Mouse (Mus musculus) lung, postnatal 14 days (tissue): Measurements from ENCODE around the gene Adamts16.

Source experiments
- DNase-seq: peaks from one replicate; pipeline ENCODE4 v3.0.0; 2021

Adamts16 gene

DNA sequence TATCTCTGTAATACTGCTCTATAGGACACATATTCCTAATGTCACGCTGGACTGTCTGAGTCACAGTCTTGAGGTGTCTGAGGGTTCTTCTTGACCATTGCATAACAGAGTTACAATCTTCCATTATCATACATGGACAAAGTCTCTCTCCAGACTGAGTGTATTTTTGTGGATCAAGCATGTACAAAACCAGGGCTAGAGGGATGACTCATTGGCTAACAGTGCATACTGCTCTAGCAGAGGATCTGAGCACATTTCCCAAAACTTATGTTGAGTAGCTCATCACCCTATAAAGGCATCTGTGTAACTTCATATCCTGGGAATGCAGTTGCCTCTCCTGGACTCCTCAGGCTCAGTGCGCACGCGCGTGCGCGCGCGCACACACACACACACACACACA lies 81.4 kb downstream of the Adamts16 start:
- DNase-seq: no peak

DNA sequence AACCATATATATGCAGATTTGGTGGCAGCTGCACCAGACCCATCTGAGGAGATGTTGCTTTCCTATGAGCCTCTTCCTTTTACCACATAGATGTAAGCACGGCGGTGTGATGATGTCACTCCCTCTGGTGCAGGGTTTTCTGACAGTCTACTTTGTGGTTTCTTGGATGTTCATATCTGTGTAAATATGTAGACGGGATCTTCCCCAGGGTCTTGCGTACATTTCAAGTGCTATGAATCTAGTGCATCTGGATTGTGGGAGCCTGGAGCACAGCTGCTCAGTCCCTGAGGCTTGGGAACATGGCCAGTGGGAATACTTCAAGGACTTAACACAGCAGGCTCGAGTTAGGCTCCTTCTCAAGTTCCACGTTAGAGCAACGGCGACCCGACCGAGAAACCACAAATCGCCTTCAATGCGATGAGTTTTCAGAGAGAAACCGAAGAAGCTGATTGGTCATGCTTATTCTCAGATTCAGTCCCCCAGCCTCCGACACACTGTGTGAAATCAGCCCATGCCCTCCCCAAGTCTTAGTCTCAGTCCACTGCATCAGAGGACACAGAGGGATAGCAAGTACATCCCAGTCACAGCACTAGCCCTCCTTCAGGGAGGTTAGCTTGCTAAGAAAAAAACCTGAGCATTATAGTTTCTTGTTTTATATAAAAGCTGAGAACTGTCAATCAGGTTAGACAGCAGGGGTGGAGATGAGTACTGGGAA lies 95.2 kb downstream of the Adamts16 start:
- DNase-seq: no peak

DNA sequence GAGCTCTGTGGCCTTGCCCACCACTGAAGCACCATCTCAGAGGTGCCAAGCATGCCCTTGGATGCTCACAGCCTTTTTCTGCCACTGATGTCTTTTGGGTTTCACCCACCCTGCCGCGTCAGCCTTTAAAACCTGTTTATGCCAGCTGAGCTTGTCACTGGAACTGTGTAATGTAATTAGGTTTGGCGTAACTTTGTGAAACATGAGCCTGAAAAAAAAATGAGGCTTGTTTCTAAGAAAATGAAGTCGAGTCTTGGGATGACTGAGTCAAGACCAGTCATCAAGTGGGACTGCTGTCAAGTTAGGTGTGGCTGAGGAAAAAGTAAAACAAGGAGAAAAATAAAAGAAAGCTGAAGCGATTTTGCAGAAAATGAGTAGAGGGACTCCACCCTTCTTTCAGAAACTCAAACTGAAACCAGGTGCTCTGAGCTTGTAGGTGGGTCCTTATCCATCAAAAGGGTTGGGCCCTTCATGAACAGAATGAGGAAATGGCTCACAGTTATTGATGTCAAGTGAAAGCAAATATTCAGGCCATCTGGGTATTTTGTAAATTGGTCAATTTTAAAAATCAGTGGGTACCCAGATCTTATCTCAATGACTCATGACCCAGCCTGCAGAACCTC lies 97.1 kb downstream of the Adamts16 start:
- DNase-seq: no peak

DNA sequence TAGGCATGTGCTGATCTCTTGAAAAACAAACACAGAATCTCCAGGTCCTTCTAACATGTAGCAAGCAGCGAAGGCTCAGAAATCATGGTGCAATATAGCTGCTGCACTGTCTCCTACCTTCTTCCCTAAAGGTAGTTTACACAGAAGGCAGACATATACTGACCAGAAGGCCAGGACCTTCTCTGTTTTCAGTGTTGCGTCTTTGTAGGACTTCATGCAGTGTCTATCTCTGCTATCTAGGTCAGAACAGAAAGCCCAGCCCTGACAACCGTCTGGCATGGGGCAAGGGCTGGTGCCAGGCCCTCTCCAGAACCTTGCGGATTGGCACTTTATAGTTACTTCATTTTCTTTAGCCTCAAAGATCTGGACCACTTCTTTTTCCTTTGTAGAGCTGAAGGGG lies 98.9 kb downstream of the Adamts16 start:
- no peak for DNase-seq

DNA sequence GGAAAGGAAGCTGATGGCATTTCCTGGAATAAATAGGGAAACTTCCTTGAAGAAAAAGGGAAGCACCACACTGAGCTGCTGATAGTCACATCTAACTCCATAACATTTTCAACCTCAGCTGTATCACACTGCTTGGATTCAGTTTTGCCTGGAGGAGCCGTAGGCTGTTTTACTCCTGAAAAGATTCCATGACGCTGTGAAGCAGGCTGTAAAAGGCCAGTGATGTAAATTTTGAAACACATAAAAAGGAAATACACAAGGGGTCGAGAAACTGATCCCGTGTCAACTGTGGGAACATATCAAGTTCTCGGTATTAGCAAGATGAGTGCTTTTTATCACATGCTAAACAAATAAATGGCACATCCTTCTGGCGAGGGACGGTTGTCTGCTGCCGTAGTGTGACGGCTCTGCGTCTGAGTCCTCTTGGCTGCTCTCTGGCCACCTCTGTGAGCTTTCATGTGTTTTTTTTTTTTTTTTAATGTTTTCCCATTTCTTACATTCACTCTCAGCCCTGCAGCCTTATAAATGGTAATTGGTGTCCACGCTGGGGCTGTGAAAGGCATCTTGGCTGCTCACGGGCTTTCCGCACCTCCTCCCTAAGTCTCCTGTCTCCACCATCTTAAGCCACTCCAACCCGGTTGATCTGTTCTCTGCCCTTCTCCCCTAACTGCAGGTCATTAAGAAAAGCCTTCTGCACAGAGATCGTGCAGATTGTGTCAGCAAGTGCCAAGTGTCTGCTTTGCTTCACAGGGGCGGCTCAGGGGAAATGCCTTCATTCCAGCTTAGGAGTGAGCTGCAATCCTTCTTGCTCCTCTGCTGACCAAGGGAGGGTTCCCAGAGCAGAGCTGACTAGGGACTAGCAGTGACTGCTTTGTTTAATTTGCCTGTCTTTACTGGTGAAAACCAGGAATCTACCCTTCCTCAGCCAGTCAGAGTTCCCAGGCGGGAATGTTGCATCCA lies 101.0 kb downstream of the Adamts16 start:
- DNase-seq: no peak

DNA sequence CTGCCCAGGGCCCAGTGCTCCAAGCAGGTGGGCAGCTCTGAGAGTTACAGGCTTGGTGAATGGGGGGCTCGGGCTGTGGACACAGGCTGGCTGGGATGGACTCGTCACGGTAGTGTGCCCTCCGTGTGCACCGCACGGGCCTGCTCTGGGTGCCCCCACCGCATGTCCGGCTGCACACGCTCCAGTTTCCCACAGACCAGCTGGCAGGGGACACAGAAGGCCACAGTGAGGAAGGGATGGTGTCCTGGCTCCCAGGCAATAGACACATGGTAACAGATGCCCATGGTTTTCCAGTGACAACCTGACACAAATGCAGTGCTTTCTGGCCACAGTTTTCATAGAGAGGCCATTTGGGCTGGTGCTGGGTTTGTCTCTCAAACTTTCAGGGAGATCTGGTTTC lies 102.8 kb downstream of the Adamts16 start:
- no peak for DNase-seq

DNA sequence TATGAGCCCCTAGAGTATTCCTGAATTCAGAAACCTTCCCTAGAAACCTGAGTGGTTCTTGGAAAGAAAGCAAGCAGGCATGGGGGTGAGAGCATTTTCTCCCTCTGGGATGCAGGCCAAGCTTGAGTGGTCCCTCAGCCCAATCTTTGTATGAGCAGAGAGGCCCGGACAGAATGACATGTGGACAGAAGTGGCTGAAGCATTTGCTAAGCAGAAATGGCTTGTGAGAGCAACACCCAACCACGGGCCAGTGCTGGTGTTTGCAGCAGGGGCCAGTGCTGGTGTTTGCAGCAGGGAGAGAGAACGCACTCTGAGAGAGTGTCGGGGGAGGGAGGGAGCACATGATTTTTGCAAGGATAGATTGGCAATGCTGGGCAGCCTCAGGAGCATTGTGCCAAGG lies 105.2 kb downstream of the Adamts16 start:
- DNase-seq: no peak

DNA sequence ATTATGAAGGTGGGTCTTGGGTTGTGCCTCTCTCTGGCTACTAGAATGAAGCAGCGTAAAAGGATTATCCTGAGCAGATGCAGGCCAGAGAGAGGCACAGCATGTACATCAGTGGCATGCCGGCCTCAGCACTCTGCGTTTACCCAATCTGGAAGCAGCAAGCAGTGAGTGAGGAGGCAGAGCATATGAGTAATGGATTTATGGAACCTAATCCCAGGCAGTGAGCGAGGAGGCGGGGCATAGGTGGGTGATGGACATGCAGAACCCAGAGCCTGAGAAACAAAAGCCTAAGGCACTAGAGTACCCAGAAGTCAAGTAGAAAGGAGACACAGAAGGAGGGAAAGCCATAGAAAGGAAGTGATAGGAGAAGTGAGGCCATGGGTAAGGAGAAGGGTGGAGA lies 107.0 kb downstream of the Adamts16 start:
- no peak for DNase-seq

DNA sequence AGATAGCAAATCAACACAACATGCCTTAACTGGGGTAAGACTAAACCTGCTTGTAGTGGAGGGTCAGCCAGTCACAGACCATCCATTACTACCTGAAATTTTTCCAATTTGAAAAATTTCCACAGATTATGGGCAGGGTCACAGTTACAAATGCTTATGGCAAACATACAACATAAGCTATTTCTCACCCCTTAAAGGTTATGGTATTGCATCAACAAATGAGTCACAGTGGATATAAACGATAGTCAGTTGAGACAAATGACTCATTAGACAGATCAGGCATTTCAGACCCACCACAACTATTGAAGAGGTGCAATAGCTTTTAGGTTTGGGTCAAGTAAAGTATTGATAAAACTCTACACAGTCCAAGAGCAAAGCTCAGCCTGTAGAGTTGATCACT lies 107.7 kb downstream of the Adamts16 start:
- DNase-seq: no peak

DNA sequence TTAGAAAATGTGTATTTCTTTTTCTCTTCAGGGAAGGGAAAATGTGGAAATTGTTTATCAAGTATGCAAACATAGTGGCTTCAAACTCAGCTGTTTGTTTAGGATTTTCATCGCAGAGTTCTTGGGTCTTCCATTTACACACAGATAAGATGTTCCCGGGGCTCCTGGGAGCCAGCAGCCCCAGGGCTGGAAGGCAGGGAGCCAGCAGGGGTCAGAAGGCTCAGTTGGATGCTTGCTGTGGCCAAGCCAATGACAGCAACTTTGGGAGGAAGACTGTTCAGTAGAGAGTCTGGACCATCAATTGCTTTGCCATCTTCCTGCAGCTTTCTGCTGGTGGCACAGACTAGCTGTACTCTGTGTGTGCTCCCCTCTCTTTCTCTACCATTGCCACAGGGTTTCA lies 108.4 kb downstream of the Adamts16 start:
- no peak for DNase-seq

DNA sequence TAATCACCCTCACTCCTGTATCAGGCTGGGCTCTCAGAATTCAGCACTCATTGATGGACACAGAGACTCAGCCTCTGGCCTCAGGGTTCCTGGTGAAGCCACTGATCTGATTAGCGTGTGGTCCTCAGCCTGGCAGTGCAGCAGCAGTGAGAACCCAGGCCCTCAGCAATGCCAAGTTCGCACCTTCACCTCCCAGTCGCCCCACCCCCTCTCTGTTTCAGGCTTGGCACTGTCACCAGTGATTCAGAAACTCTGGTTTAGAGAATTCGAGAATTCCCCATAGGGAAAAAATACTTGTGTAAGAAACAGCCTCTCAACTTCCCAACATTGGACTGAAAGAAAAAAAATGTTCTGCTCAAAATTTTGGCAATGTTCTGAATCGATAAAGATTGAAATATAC lies 108.8 kb downstream of the Adamts16 start:
- DNase-seq: no peak

DNA sequence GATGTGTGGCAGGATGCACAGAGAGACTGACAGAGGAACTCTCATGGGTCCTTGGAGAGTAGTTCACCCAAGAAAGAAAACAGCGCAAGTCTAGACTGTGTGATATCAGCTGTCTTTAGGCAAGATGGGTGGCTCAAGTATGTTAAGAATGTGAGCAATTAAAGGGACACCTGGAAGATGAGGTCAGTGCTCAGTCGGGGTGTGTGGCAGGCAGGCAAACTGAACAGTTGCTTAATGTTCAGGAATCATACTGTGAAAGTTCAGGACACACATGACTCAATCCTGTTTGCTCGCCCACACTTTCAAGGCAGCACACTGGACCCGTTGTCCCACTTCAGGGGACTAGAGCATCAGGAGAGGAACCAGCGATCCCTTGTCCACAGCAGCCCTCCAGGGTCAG lies 110.3 kb downstream of the Adamts16 start:
- DNase-seq: no peak

DNA sequence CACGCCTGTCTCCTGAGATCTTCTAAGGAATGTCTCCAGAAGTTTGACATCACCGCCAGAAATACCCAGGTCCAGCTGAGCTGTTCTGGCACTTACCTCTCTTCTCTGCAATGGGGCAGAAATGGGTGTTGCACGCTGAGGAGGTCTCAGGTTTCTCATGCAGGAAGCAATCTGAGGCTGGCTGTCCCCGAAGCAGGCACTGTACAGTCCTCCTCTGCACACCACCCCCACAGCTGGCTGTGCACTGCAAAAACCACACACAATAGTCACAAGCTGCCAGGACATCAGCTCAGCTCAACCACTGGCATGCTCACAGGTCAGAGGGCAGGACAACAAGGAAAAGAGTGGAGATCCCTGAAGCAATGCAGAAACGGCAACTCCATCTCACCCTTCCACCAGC lies 111.6 kb downstream of the Adamts16 start:
- no peak for DNase-seq

DNA sequence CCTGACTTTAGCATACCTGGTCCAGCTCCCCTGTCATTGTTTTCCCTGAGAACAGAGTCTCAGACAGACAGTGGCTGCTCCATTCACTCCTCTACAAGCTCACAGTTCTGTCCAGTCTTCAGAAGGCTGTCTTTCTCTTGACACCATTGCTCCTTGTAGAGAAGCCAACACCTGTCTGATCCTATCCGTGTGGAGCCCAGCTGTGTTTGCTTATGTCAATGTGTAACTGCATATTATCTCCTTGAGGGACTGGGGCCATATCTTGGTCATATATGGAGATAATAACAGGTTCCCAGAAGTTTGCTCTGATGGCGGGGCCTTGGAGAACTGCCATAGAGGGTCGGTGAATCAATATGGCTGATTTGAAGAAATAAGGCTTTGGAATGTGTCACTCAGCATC lies 115.4 kb downstream of the Adamts16 start:
- DNase-seq: no peak

DNA sequence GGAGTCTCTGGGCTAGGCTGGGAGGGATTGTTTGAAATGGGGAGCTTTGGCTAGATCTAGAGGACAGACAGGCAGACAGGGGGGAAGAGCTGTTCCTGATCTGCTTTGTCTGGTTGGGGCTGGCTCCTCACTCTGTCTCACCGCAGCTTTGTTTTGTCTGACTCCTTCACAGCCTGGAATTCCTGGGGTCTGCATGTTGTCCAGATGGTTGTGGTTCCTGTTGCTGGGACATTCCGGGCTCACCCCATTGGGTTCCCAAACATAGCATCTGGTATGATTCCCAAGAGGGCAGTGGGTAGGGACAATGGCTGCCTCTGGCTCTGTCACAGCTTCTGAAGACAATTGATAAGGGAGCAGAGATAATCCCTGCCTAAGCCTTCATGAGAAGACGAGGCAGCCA lies 117.0 kb downstream of the Adamts16 start:
- DNase-seq: no peak

DNA sequence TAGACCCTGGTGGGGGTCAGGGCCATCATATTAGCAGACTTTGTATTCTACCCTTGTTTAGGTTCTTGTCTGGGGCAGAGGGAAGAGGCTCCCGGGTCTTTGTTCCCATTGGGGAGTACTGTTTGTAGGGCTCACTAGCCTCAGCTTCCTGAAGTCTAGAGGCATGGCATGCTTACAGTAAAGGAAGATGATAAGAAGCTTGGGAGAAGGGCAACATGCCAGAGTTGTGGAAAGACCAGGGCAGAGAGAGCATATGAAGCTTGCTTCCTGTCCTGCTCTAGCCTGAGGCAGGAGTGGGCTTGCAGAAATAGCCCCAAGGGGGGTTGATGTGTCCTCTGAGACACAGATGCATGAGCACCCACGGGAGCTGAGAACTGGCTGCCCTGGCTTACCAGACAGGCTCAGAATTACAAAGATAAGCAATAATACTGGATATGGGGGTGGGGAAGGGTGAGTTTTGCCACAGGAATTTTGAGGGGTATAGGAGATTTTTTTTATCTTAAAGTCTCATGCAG lies 117.4 kb downstream of the Adamts16 start:
- DNase-seq: peak; percentile 10

DNA sequence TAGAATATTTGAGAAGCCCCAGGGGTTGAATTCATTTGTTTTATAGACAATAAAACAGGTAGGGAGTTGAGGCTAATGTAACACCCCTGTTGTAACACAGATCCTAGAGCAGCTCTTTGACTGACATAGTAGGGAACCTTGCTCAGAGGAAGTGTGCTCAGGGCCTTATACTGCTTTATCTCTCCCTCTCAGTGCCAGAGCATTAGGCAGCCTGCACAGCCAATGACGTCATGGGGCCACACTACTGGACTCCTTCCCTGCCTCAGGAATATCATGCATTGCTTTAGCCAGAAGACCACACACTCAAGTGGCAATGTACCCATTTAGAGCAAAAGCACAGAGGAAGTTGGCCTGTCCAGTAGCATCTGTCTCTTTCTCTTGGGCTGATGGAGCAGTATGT lies 121.6 kb downstream of the Adamts16 start:
- DNase-seq: no peak

DNA sequence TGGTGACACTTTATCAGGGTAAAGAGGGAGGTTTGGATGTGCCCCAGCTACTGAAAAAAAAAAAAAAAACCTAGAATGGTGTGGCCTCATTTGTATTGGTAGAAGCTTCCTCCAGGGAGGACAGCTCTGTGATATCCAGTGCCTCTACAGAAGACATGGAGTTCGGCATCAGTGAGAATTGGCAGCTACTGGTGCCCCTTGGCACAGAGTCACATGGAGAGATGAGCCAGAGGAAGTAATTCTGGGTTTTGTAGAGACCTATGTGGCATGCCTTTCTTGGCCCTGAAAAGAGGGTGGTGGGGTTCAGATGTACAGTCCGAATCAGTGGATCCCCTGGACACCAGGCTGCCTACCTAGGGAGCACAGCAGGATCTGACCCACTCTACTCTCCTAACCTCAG lies 122.8 kb downstream of the Adamts16 start:
- DNase-seq: no peak

DNA sequence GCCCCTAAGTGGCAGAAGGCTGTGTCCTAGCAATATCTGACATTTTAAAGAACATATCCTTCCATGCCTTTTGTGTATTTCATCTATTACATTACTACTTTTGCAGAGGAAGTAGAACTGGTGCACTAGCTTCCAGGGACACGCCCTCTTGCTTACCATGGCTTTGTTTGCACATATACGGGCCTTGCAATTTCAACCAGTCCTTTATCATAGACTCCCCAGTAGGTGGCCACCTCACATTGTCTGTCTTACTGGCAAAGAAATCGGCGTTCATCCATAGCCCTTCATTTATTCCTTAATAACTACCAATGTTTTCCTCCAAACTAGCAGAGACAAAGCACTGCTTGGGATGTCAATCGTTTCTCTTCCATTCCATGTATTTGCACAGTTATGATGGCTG lies 125.6 kb downstream of the Adamts16 start:
- DNase-seq: no peak

DNA sequence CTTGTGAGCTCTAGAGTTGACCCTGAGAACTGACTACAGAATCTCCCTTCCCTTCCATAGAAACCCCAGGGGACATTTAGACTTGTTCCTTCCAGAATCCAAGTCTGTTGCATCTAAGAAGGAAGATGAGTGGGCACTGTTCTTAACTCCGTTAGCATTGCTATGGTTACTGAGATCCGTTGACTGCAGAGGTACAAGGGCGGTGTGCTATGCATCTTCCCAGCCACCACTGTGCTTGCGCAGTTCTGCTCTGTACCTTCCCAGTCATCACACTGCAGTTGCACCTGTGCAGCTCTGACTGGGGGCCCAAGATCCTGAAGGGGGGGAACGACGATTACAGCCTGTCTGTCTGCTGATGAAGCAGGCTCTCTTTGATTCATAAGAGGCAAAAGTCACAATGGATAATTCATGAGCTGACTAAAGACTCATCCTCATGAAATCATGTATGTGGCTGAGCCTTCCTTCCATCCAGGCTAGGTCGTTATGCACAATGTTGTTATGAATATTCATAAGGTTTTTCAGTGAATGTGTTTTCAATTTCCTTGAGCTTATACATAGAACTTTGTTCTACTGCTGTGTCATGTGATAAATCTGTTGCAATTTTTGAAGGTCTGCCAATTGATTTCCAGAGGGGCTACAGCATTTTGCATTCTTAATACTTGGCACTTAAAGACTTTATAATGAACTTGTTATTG lies 127.4 kb downstream of the Adamts16 start:
- DNase-seq: no peak

DNA sequence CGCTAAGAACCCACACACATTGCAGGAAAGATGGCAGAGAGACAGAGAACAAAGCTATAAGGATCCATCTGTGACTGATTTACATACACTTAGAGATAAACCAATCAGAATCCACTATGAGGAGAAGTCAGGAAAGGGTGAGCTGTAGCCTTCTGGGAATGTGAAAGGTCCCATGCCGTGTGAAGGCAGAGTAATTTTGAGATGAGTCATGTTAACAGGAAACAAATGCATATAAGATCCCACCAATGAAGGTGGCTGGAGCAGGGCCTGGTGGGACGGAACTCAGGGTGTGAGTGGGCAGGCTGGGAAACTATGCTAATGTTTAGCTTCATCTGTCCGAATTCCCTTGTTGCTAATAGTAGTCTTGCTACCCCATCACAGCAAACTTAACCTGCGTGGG lies 128.3 kb downstream of the Adamts16 start:
- no peak for DNase-seq

DNA sequence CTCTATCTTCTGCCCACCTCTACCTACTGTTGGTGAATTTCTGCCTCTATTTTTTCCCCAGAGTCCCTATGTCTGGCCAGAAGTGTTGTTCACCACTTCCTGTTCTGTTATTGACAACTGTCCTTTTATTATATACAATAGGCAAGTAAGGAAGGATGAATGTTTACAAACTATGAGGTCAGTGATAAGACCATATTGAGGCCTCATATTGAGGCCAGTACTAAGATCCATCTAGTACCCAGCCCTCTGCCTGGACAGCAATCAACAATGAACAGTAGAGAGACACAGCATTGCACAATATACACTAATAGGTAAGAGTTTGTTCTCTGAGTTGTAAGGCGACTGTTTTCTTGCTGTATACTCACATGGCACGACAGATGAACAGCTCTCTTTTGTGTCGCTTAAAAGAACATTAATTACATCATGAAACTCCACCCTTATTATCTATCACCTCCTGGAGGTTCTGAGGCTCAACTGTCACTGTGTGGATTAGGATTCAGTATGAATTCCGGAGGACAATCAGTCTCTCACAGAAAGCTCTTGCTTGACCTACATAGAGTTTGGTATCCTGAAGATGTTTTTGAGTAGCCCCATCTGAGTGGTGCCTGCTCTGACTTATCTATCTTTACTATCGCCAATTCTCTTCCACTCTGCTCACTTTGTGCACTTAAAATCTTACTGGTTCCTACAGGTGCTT lies 134.3 kb downstream of the Adamts16 start:
- no peak for DNase-seq
